Mouse (Mus musculus): ENCODE measurements around the gene Bach2. TPM values are rescaled to one million over a fixed set of nuclear protein-coding genes. Genes with fewer than 3 reads are reported as not detected.
A peak's percentile ranks its signal among the peaks of the same experiment; 100 is the strongest.

Gene Bach2
- polyA plus RNA-seq, 1 experiment from 2014 or later = 13.0 TPM

GRCm38 (mm10) chr4:32615034-32615881, 376.7 kb downstream of the Bach2 start, which contains the start of gene Casp8ap2:
TSS of gene Casp8ap2 (plus strand) at chr4:32615451.
- no peaks in the 10 kb centered on the region for H3K9me3 ChIP-seq
- ATAC-seq (ENCODE audit: insufficient number of reproducible peaks, insufficient read depth, low FRiP score, low TSS enrichment) = peak; percentile 100
- H3K36me3 ChIP-seq = peaks cover 6% of the 10 kb centered on the region; the same call in 1 of the 2 replicates
- H3K27me3 ChIP-seq = no peaks in the 10 kb centered on the region
- peak within 1 kb of the TSS; percentile 90 for H3K4me3 ChIP-seq
- peaks cover 15% of the 10 kb centered on the region for H3K4me1 ChIP-seq
- peak within 1 kb of the TSS; percentile 69 for H3K4me2 ChIP-seq (replicated peaks)
- peak within 1 kb of the TSS; percentile 80 for H3K27ac ChIP-seq
- H3K9ac ChIP-seq = peak within 1 kb of the TSS; percentile 92
- WGBS = under 1% methylated on average over 61 of the region's 67 CpGs

- Histone ChIP-seq H3K27ac (no peak overlapping the region), H3K4me2 (replicated peaks) (no peak overlapping the region), H3K36me3 (peaks cover 6% of the 10 kb centered on the region; the same call in 1 of the 2 replicates), H3K4me1 (peaks cover 7% of the 10 kb centered on the region), H3K4me3 (no peak overlapping the region), H3K9me3 (no peaks in the 10 kb centered on the region), H3K27me3 (no peaks in the 10 kb centered on the region), H3K9ac (no peak overlapping the region)
- ATAC-seq (ENCODE audit: insufficient number of reproducible peaks, insufficient read depth, low FRiP score, low TSS enrichment) = no peak
Measured at GRCm38 (mm10) chr4:32621637-32622036, 383.0 kb downstream of the Bach2 start.

Data from embryonic facial prominence, embryonic 12.5 days (tissue).